Mouse (Mus musculus): Measurements from ENCODE around the gene Nck1.
A peak's percentile ranks its signal among the peaks of the same experiment; 100 is the strongest.

Gene Nck1

GRCm38 (mm10) chr9:100469681-100470080 is 76.3 kb downstream of the Nck1 start:
- no peak for DNase-seq (ENCODE audit: low spot score)

- no peak for DNase-seq (ENCODE audit: low spot score)
These were observed 77.8 kb downstream of the Nck1 start for GRCm38 (mm10) chr9:100468151-100468550.

- DNase-seq (ENCODE audit: low spot score), result no peak
These were observed 78.3 kb downstream of the Nck1 start for GRCm38 (mm10) chr9:100467653-100468052.

- DNase-seq (ENCODE audit: low spot score), result no peak
These were observed 79.2 kb downstream of the Nck1 start for GRCm38 (mm10) chr9:100466743-100467142.

- DNase-seq (ENCODE audit: low spot score), result no peak
These were observed 79.9 kb downstream of the Nck1 start for GRCm38 (mm10) chr9:100465988-100466387.

- DNase-seq (ENCODE audit: low spot score), result no peak
These were observed 80.6 kb downstream of the Nck1 start for GRCm38 (mm10) chr9:100465380-100465779.

GRCm38 (mm10) chr9:100463771-100464170 is 82.2 kb downstream of the Nck1 start:
- no peak for DNase-seq (ENCODE audit: low spot score)

GRCm38 (mm10) chr9:100462098-100462497 is 83.8 kb downstream of the Nck1 start:
- no peak for DNase-seq (ENCODE audit: low spot score)

- no peak for DNase-seq (ENCODE audit: low spot score)
These were observed 84.3 kb downstream of the Nck1 start for GRCm38 (mm10) chr9:100461671-100462070.

- no peak for DNase-seq (ENCODE audit: low spot score)
These were observed 85.7 kb downstream of the Nck1 start for GRCm38 (mm10) chr9:100460203-100460602.

GRCm38 (mm10) chr9:100457971-100458681 is 87.8 kb downstream of the Nck1 start:
- no peak for DNase-seq (ENCODE audit: low spot score)

- DNase-seq (ENCODE audit: low spot score), result no peak
These were observed 91.3 kb downstream of the Nck1 start for GRCm38 (mm10) chr9:100454664-100454993.

- DNase-seq (ENCODE audit: low spot score), result peak; percentile 87
These were observed 91.8 kb downstream of the Nck1 start for GRCm38 (mm10) chr9:100453944-100454663.

- no peak for DNase-seq (ENCODE audit: low spot score)
These were observed 93.5 kb downstream of the Nck1 start for GRCm38 (mm10) chr9:100452432-100452831.

- DNase-seq (ENCODE audit: low spot score), result peak; percentile 83
These were observed 99.8 kb downstream of the Nck1 start for GRCm38 (mm10) chr9:100446059-100446686.
